Mouse (Mus musculus): Measurements from ENCODE around the gene Atg10. TPM values are rescaled to one million over a fixed set of nuclear protein-coding genes. Genes with fewer than 3 reads are reported as not detected.

Atg10 gene
- polyA plus RNA-seq, 1 experiment from 2014 or later = 17.0 TPM

GRCm38 (mm10) chr13:90885856-90886532 is 337.8 kb downstream of the Atg10 start:
- H3K4me1 ChIP-seq = peaks cover 6% of the 10 kb centered on the region; the same call in 1 of the 2 replicates
- H3K27ac ChIP-seq = no peak overlapping the region
- H3K9me3 ChIP-seq (replicated peaks) = no peaks in the 10 kb centered on the region
- peak; percentile 29; the same call in 1 of the 2 replicates for ATAC-seq (ENCODE audit: low FRiP score)
- WGBS = 54% methylated on average over 13 of the region's 13 CpGs
- H3K27me3 ChIP-seq = 0 out of 2 replicates have a peak, but pooled peaks cover 3% of the 10 kb centered on the region
- no peaks in the 10 kb centered on the region for H3K36me3 ChIP-seq
- H3K4me3 ChIP-seq = peak overlapping the region; percentile 26
- H3K9ac ChIP-seq = no peak overlapping the region
- H3K4me2 ChIP-seq (replicated peaks) = peak overlapping the region; percentile 51

Other genes starting within 250 kb of the Atg10 start
- gene Ssbp2, start 236.3 kb upstream of the Atg10 start, polyA plus RNA-seq (2016; fragmentation: Nextera tagmentation; extraction: Ambion mirVana) = 153 and 159 TPM in 2 replicates

Data from hindbrain, embryonic 12.5 days (tissue).